Mouse (Mus musculus): ENCODE measurements around the gene Hadha.

The Hadha gene

GRCm38 (mm10) chr5:30154474-30155394, at the start of gene Hadha, which contains the start of gene Hadhb:
TSS of gene Hadha (minus strand) at chr5:30155162.
TSS of gene Hadhb (plus strand) at chr5:30155248.
- DNase-seq (ENCODE audit: low spot score in 2 of 2) = peak; percentile 76 to 92

DNA sequence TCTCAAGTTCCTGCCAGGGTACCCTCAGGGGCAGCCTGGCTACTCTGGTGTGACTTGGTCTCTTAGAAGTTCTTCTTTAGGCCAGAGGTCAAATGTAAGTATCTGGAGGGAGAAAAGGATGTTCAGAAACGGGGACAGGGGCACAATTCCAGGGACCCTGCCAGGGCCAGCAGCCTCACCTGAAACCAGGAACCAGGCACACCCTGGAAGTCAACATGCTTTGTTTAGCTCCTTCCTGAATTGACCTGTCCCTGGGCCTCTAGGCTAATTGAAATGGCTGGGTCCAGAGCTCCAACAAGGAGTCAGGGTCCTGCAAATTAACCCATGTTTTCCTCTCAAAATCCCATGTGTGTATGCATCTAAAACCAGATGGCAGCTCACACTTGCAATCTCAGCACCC, 49.5 kb upstream of the Hadha start:
- no peak for DNase-seq (ENCODE audit: low spot score in 2 of 2)

GRCm38 (mm10) chr5:30203216-30203885, 48.4 kb upstream of the Hadha start:
- no peak for DNase-seq (ENCODE audit: low spot score in 2 of 2)

DNA sequence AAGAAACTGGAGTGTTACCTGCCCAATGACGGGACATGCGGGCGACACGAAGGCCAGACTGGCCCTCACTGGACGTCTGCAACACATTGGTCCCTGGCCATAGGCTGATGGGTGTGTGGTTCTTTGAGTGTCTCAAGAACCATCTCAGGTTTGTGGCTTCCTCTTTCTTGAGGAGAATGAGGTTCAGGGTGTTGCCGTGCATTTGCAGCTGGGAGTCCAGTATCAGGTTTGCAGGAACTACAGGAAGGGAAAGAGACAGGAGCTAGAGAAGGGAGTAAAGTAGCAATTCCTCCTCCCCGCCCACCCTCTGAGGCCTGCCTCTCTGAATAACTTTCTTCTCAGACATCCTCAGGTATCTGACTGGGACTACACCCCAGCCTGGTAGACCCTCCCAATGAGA, 47.3 kb upstream of the Hadha start:
- DNase-seq (ENCODE audit: low spot score in 2 of 2) = no peak

GRCm38 (mm10) chr5:30201521-30201920, 46.6 kb upstream of the Hadha start:
- DNase-seq (ENCODE audit: low spot score in 2 of 2) = peak in 1 of 2 experiments; percentile 34

DNA sequence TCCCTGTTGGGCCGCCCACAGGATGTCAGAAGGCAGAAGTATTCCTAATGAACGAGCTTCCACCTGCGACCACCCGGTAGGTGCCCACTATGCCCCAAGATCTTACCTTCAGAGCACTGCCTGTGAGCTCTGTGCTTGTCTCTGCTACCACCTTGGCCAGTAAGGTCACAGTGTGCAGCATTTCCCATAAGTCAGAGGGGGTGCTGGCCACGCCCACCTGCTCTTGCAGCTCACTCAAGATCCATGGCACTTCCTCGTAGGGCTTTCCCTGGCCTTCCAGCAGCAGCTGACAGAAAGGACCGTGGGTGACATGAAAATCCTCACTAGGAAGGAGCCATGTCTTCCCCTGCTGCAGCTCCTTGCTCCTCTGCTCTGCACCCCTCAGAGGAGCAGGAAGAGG, 43.3 kb upstream of the Hadha start:
- no peak for DNase-seq (ENCODE audit: low spot score in 2 of 2)

DNA sequence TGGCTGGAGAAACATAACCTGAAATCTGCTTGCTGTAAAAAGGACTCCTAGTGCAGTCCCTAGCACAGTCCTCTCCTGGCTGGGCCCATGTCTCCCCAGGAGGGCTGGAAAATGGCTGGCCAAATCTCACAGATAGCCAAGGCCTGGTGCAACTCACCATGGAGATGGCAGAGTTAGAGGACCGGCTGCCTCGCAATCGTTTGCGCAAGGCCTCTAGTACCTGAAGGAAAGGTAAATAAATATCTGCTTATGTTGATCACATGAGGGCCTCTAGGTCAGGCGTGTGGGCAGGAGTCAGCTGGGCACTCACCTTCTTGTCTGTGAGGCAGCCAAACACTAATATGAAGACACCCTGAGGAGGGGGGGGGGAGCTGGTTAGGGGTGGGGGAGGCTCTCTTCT, 40.4 kb upstream of the Hadha start:
- DNase-seq (ENCODE audit: low spot score in 2 of 2) = no peak

GRCm38 (mm10) chr5:30192452-30192851, 37.5 kb upstream of the Hadha start:
- no peak for DNase-seq (ENCODE audit: low spot score in 2 of 2)

- DNase-seq (ENCODE audit: low spot score in 2 of 2) = no peak
Observed at GRCm38 (mm10) chr5:30187687-30188485, 32.9 kb upstream of the Hadha start.

GRCm38 (mm10) chr5:30175811-30176210, 20.8 kb upstream of the Hadha start:
- DNase-seq (ENCODE audit: low spot score in 2 of 2) = no peak

GRCm38 (mm10) chr5:30172931-30173692, 18.1 kb upstream of the Hadha start:
- no peak for DNase-seq (ENCODE audit: low spot score in 2 of 2)

GRCm38 (mm10) chr5:30172115-30172514, 17.2 kb upstream of the Hadha start:
- no peak for DNase-seq (ENCODE audit: low spot score in 2 of 2)

DNA sequence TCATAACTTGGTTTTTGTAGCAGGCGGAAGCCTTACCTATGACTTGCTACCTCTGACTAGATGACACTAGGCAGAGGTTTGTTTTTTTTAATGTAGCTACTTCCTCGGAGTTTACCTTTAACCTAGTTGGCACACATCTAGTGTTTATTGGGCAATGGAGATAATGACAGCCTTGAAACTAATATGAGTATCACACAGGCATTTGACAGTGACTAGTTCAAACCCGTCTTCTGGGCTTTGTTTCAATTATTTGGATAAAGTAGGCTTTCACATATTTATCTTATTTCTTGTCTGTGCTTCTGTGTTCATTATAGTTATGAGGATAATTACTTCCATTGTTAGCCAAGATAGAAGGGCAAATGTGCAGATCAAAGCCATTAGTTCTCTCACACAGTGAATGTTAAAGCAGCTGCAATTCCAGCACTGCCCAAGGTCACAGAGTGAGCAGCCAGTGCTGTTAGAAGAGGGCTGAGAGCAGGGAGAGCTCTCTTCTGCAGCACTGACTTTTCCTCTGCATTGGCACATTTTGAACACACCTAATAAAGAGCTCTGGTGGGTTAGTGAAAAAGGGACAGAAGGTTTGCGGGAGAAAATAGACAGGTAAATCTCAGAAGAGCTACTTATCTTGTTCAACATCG, 15.5 kb upstream of the Hadha start:
- no peak for DNase-seq (ENCODE audit: low spot score in 2 of 2)

- no peak for DNase-seq (ENCODE audit: low spot score in 2 of 2)
Observed at GRCm38 (mm10) chr5:30165234-30165946, 10.4 kb upstream of the Hadha start.

GRCm38 (mm10) chr5:30162339-30162738, 7.4 kb upstream of the Hadha start:
- no peak for DNase-seq (ENCODE audit: low spot score in 2 of 2)

DNA sequence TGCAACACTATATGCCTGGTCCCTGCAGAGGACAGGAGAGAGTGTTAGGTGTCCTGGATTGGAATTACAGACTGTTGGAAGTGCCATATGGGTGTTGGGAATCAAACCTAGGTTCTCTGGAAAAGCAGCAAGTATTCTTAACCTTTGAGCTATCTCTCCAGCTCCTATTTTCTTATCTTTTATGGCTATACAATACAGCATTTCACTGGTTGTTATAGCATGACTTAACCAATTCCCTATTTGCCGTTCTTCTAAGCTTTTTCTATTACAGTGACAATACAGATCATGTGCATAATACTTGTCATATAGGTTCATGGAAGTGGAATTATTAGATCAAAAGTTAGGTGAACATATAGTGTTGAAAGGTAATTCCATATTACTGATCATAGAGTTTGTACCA, 6.9 kb upstream of the Hadha start:
- no peak for DNase-seq (ENCODE audit: low spot score in 2 of 2)

- no peak for DNase-seq (ENCODE audit: low spot score in 2 of 2)
Observed at GRCm38 (mm10) chr5:30159601-30160000, 4.6 kb upstream of the Hadha start.

DNA sequence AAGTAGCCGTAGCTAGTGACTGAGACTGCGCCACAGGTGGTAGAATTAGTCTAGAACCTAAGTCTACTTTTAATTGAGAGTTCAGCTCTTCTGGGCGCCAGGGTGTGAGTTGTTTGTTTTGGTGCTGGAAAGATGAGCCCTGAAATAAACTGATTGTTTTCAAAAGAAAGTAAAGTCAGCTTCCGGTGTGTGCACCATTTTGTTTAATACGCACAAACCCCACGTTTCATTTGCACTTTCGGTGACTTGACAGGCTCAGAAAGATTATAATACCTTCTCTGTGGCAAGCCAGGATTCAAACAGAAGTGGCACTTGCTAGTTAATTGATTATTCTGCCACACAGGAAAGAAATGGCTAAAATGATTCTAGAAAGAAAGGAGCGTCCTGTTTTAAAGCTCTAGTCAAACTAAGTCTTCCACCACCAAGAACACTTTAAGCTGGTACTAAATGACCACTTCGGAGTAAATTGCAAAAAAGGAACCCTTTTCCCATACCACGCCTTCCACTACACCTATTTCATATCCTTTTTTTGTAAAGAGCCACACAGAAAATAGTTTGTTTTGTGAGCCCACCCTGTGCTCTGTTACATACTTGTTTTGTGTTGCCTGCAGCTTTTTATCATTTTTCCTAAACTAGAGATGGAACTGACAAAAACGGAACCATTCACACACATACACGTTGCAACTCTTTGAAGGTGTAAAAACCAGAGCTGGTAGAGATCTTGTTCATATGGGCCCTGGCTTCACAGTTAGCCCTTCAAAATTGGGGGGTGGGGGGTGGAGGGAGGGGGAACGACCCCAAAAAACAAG, 1.1 kb upstream of the Hadha start:
- DNase-seq (ENCODE audit: low spot score in 2 of 2) = no peak

GRCm38 (mm10) chr5:30155395-30155792, 432 bp upstream of the Hadha start:
- DNase-seq (ENCODE audit: low spot score in 2 of 2) = no peak
